Mouse (Mus musculus) right cerebral cortex, postnatal 25 days (tissue): ENCODE results near the gene Ptprcap.

Experiments
- DNase-seq: peaks from one replicate; pipeline ENCODE4 v3.0.0; 2022

The Ptprcap gene

DNA sequence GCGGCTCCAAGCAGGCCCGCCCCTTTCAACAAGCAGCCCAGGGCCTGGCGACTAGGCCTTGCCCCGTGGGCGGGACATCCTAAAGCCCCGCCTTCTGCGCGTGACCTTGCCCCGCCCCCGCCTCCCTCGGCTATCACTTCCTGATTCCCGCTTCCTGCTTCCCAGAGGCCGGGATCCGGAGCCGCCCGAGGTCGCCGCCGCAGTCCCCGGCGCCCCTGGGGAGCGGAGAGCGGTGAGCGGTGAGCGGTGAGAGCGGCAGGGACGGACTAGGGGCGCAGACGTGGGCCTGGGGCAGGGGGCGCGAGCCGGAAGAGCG is 5.0 kb upstream of the Ptprcap start, which contains the start of gene Coro1b:
Gene Coro1b (plus strand): TSS at position 129 of the 316 bp plus-strand sequence.
- peak; percentile 91 for DNase-seq

- no peak for DNase-seq
These were observed 4.6 kb upstream of the Ptprcap start for GRCm38 (mm10) chr19:4148819-4149218.

DNA sequence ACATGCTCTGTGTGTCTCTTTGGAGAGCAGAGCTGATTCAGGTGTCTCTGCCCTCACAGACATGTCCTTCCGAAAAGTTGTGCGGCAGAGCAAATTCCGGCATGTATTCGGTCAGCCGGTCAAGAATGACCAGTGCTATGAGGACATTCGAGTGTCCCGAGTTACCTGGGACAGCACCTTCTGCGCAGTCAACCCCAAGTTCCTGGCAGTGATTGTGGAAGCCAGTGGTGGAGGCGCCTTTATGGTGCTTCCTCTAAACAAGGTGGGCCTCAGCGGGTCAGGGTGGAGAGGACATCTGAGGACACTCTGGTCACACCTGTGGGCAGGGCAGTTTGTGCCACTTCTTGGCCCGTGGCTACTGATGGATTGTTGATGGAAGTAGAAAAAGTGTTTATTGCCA is 4.1 kb upstream of the Ptprcap start:
- no peak for DNase-seq

DNA sequence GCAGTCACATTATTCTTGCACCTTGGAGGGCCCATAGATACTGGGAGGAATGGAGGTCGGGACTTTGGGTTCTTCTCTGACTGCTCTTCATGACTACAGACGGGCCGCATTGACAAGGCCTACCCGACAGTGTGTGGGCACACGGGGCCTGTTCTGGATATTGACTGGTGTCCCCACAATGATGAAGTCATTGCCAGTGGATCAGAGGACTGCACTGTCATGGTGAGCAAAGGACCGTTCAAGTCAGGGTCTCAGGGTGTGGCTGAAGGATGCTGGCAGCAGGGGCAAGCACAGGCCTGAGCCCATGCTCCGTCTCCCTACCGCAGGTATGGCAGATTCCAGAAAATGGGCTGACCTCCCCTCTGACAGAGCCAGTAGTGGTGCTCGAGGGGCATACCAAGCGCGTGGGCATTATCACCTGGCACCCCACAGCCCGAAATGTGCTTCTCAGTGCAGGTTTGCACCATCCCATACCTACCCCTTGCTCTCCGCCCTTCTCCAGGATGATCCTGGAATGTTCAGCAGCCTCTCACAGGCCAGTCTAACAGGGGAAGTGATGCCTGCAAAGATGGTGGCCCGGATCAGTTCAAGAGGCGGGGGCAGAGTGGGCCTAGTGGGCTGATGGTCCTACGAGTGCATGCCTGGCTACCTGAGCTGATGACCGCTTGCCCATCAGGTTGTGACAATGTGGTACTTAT is 3.5 kb upstream of the Ptprcap start:
- no peak for DNase-seq

DNA sequence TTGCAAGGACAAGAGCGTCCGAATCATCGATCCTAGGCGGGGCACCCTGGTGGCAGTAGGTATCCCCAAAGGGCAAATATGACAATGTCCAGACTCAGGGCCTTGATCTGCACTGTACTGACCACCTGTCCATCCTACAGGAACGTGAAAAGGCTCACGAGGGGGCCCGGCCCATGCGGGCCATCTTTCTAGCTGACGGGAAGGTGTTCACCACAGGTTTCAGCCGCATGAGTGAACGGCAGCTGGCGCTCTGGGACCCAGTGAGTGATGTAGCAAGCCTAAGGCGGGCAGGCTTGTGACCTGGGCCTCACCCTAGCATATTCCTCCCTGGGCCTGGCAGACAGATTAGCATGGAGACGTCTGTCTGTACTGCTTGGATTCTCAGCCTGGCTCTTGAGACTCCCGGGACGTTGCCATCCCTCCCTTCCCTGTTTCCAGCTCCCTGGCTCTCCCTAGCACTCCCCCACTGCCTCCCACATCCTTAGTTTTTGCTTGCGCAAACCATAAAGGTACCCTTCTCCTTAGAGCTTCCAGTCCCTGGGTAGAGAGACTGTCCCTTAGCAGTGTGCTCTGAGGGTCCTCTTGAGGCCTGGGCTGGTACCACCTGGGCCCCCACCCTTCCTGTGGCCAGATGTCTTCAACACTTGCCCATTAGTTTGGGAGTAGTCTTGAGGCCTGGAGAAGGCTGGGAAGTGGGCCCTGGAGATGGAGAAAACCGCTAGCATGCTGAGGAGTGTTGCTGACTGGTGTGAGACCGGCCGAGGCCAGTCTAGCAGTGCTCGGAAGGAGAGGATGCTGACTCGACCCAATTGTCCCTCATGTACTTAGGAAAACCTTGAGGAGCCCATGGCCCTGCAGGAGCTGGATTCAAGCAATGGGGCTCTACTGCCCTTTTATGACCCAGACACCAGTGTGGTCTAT is 2.6 kb upstream of the Ptprcap start:
- no peak for DNase-seq

DNA sequence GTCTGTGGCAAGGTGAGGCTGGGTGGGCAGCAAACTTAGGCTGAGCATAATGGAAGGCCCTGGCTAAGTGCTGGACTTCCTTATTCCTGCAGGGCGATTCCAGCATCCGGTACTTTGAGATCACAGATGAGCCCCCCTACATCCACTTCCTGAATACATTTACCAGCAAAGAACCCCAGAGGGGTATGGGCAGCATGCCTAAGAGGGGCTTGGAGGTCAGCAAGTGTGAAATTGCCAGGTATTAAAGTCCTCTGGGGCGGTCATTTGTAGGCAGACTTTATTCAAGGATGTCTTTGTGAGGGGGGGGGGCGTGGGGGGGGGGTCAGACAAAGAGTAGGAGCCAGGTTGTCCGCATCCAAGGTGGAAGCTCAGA is 1.9 kb upstream of the Ptprcap start:
- no peak for DNase-seq

- no peak for DNase-seq
These were observed 1.5 kb upstream of the Ptprcap start for GRCm38 (mm10) chr19:4151898-4152297.

DNA sequence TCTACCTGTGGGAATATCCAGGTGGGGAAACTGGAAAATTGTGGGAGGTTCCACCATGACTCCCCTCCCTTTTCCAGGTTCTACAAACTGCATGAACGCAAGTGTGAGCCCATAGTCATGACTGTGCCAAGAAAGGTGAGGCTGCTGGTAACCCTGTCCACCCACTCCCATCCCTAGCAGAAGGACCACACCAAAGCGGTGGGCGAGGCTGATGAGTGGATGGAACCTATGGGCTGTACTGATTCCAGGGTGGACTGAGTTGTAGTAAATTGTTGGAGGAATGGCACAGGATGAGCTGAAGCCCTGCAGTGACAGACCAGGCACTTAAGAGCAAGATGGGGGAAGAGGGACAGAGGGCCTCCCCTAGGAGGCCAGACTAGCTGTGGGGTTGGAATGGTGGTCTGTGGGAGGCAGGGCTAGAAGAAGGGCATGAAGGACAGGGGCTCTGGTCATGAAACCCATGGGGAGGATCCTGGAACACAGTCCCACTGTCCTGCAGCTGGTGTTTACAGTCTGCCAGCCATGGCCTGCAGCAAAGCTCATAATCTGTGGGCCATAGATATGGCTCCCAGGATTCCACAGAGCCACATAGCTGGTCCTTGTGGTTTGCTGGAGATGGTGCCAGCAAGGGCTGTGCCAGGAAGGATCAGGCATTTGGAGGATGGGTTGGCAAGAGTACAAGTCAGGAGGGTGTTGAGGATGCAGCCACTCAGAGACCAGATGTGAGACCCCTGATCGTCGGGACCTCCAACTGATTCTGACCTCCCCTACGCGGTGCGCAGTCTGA is 766 bp upstream of the Ptprcap start:
- no peak for DNase-seq

GRCm38 (mm10) chr19:4154437-4155222 is 1.2 kb downstream of the Ptprcap start:
- DNase-seq = no peak

DNA sequence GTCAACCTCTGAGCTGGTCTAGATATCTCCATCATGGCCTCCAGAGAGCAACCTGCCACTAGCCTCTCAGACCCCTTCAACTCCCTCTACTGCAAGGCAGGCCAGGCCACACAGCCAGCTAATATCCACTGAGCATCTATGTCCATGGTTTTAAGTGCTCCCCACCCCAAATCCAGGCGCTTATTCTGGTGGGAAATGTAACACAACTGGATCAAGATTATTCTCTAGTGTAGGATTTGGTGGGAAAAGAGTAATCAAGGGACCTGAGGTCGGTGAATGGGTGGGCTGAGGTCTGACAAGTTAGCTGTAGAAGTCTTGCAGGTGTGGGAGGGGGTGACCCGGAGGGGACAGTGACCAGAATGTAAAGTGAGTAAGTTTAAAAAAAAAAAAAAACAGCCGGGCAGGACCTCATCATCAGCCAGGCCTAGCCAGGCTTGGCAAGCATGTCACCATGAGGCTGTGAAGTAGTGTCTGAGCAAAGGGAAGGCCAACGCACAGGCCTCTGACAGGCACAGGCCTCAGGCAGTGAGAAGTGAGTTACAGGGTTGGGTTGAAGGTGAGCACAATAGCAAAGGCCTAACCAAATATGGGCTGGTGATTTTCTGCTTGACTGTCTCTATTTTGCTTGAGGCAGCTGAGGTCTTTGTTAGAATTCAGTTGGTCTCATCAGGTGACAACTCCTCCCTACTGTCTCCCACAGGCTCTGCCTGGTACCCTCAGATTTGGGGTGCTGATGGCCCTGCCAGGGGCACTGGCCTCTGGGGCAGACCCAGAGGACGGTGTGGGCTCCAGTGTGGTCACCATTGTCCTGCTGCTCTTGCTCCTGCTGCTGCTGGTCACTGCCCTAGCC is 2.0 kb downstream of the Ptprcap start:
- no peak for DNase-seq

GRCm38 (mm10) chr19:4156073-4156579 is 2.7 kb downstream of the Ptprcap start:
- DNase-seq = no peak

GRCm38 (mm10) chr19:4156771-4157170 is 3.4 kb downstream of the Ptprcap start:
- no peak for DNase-seq

- no peak for DNase-seq
These were observed 5.6 kb downstream of the Ptprcap start for GRCm38 (mm10) chr19:4159049-4159448.

GRCm38 (mm10) chr19:4162646-4163542 is 9.5 kb downstream of the Ptprcap start, which contains the start of gene Rps6kb2:
Gene Rps6kb2, minus strand, starts transcription at chr19:4163354.
- peak; percentile 97 for DNase-seq

DNA sequence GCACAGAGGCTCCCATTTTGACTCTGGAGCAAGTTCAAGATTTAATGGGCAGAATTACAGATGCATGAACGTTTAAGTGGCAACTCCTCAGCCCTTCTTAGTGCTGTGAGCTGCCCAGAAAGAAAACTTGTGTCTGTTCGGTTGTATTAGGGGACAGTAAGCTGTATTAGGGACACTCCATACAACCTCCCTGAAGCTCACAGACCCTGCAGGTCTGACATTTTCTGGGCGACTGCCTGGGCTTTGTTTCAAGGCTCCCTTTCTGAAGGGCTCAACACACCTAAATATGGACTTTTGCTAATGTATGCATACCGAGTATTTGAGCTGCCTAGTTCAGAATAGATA is 10.1 kb downstream of the Ptprcap start:
- DNase-seq = no peak

DNA sequence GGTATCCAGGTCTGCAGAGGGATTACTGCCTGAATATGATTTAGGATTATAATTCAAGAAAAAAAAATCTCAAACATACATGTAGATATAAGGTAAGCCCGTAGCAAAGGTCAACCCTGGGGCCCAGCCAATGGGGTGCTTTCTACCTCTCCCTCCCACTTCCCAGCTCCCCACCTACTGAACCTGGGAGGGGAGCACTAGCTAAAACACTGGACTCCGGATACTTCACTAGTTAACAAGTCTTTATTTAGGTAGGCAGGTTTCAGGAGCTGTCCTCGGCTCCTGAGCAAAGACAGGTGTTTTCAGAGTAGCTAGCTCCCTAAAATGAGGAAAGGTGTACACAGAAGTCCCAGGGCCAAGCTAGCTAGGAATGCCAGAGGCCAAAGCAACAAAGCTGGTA is 10.7 kb downstream of the Ptprcap start:
- no peak for DNase-seq

DNA sequence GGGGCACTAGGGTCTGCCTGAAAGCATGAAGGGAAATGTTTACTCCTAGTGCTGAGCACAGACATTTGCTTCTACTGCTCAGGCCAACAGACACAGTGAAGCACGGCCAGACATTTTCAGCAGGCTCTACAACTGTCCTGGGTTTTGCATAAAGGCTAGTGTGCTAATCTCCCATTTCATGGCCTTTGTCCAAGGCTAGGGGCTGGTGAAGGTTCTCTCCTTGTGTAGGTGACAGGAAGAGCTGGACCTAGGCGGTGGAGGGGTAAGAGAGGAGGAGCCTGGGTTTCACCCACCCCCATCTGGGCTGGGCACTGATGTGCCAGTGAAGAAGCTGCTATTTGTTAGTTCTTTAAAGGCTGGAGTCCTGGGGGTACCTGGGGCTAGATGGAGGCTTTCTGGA is 11.3 kb downstream of the Ptprcap start:
- no peak for DNase-seq

DNA sequence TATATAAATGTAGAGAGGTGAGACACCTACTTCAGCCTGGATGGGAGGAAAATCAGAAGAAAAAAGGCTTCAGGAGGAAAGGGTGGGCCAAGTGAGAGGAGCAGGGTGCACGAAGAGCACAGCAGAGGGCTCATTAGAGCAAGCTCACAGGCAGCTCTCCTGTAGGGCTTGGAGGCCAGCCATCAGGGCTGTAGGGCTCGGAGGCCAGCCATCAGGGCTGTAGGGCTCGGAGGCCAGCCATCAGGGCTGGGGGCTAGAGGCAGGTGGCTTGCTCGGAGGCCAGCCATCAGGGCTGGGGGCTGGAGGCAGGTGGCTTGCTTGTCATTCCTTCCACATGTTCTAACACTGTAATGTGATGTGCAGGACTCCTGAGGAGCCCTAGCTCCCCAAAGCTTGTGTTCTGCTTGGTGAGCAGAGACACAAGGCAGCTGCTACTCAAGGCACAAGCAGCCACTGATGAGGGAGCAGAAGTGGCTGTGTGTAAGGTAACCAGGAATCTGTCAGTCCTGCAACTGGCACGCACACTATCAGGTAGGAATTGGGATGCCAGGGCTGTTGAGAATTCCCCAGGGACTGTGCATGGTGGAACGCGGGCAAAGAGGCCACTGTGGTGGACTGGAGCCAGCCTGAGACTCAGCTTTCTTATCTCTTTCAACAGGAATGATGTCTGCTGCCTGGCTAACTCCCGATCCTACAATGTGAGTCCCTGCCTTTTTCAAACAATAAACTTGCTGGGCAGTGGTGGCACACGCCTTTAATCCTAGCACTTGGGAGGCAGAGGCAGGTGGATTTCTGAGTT is 13.5 kb downstream of the Ptprcap start:
- DNase-seq = no peak

- DNase-seq = peak; percentile 100
These were observed 16.0 kb downstream of the Ptprcap start for GRCm38 (mm10) chr19:4169378-4169784.

GRCm38 (mm10) chr19:4169810-4170209 is 16.4 kb downstream of the Ptprcap start:
- no peak for DNase-seq
